Mouse (Mus musculus): Measurements from ENCODE around the gene Spg20.

GRCm38 (mm10) chr3:55141401-55141800 is 29.5 kb downstream of the Spg20 start:
- TF ChIP-seq CTCF (conservative IDR thresholded peaks at IDR 0.05; ENCODE audit: low read length) (no peak), POU5F1 (IDR thresholded peaks at IDR 0.05; ENCODE audit: borderline replicate concordance, low read length) (no peak), NANOG (IDR thresholded peaks at IDR 0.05; ENCODE audit: borderline replicate concordance, low read length) (no peak)

Measured in E14TG2a.4 (cell line).